Mouse (Mus musculus) lung, adult 2 months (tissue): ENCODE measurements at regions not wholly inside any gene's neighbourhood (a gene's known extent, or its start where the extent isn't known, plus 50 kb on each side); places are given as distances from the start of the nearest gene placed in this dataset.

Experiments
- CTCF ChIP-seq: fragments of 200-500 bp; IDR thresholded peaks from 2 replicates; pipeline ENCODE4 v1.5.1; 2011; ENCODE audit warnings: mild to moderate bottlenecking, low read length, control low read depth; ENCODE audit not compliant: insufficient read depth
- POLR2A ChIP-seq: fragments of 200-500 bp; IDR thresholded peaks from 2 replicates; pipeline ENCODE4 v1.6.1; 2011; ENCODE audit warnings: low read depth, mild to moderate bottlenecking, control low read depth, low read length, borderline replicate concordance; ENCODE audit errors: extremely low read depth

- TF ChIP-seq POLR2A (no peak), CTCF (no peak)
Measured at GRCm38 (mm10) chr9:61241442-61241841, 130.7 kb upstream of the Tle3 start.
